Mouse (Mus musculus) ES-Bruce4 (cell line): ENCODE results near the gene Smoc1. TPM values are rescaled to one million over a fixed set of nuclear protein-coding genes. Genes with fewer than 3 reads are reported as not detected.

Source experiments
- H3K27ac ChIP-seq: 2 replicates; pipeline ENCODE4 v1.5.1; 2012; ENCODE audit warnings: low read length, inconsistent platforms; ENCODE audit not compliant: insufficient read depth
- H3K27me3 ChIP-seq: 2 replicates; pipeline ENCODE4 v1.6.1; 2012; ENCODE audit warnings: mild to moderate bottlenecking, low read length, inconsistent platforms; ENCODE audit not compliant: control insufficient read depth, poor library complexity, insufficient read depth, severe bottlenecking
- H3K36me3 ChIP-seq: 2 replicates; pipeline ENCODE4 v1.6.1; 2012; ENCODE audit warnings: inconsistent platforms, mild to moderate bottlenecking, low read length, moderate library complexity; ENCODE audit not compliant: control insufficient read depth, poor library complexity, insufficient read depth, severe bottlenecking
- H3K4me1 ChIP-seq: one replicate; pipeline ENCODE4 v1.8.1; 2011; ENCODE audit warnings: low read length; ENCODE audit not compliant: control insufficient read depth, insufficient read depth
- H3K4me3 ChIP-seq: 2 replicates; pipeline ENCODE4 v1.5.1; 2011; ENCODE audit warnings: low read depth, mild to moderate bottlenecking, low read length
- H3K9ac ChIP-seq: 2 replicates; pipeline ENCODE4 v1.6.1; 2012; ENCODE audit warnings: low read depth, mild to moderate bottlenecking, inconsistent platforms; ENCODE audit not compliant: poor library complexity, severe bottlenecking
- H3K9me3 ChIP-seq: replicated peaks from 2 replicates; pipeline ENCODE4 v1.6.1; 2012; ENCODE audit warnings: mild to moderate bottlenecking, low read length, inconsistent platforms; ENCODE audit not compliant: control insufficient read depth, poor library complexity, insufficient read depth, severe bottlenecking
- CTCF ChIP-seq: IDR thresholded peaks from one replicate; pipeline ENCODE4 v1.8.1; 2011; ENCODE audit warnings: low read depth, low read length
- EP300 ChIP-seq: IDR thresholded peaks from 2 replicates; pipeline ENCODE4 v1.6.1; 2011; ENCODE audit warnings: low read depth, low read length; ENCODE audit not compliant: insufficient read depth
- POLR2A ChIP-seq: IDR thresholded peaks from one replicate; pipeline ENCODE4 v1.8.1; 2011; ENCODE audit warnings: low read length; ENCODE audit not compliant: insufficient read depth
- polyA plus RNA-seq: library from polyadenylated mRNA; stranded (reverse); fragments of >200 nt; gene quantifications from 2 replicates; pipeline ENCODE4 v1.2.4, GENCODE M21; 2011; ENCODE audit warnings: low read depth; ENCODE audit not compliant: missing spikeins, insufficient read depth, insufficient read length

Smoc1 gene
- polyA plus RNA-seq, 1 experiment, result 6.7 TPM

DNA sequence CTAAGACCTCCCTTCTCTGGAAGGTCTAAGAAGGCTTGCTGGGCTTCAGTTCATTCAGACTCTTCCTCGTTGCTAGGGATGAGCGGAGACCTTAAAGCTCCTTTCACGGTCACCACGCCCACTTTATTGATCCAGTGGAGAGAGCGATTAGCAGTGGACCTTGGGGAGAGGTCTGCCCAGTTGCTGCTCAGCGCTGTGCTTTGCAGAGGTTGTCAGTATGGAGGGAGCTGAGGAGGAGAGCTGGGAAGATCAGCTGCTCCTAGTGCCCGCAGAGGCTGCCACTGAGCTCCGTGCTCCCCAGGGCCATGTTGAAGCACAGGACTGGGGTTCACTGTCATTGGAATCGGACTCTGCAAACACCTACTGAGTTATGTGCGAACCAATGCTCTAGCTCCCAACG, 17.0 kb downstream of the Smoc1 start:
- H3K9ac ChIP-seq, result no peak overlapping the region
- H3K27me3 ChIP-seq, result no peaks in the 10 kb centered on the region
- TF ChIP-seq POLR2A (no peak), CTCF (no peak), EP300 (no peak)
- H3K4me3 ChIP-seq, result no peak overlapping the region
- H3K4me1 ChIP-seq, result no peaks in the 10 kb centered on the region
- H3K36me3 ChIP-seq, result no peaks in the 10 kb centered on the region
- H3K9me3 ChIP-seq, result no peaks in the 10 kb centered on the region
- H3K27ac ChIP-seq, result no peak overlapping the region

DNA sequence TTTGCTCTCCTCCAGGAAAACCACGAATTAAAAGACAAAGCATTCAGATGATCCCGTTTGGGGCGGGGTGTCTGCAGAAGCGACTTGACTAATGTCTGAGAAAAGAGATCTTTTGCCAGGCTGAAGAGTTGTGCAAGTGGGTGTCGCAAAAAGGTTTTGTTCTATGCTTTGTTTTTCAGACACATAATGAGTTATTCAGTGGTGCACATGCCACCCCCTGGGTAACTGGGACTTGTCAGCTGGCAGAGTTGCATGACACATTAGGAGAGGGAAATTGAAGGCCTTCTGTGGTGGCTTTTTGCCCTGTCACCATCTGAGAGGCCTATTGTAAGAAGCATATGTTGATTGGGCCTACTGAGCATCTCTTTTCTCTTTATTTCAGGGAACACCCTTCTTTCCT, 20.3 kb downstream of the Smoc1 start:
- no peak overlapping the region for H3K9ac ChIP-seq
- TF ChIP-seq EP300, result no peak
- no peak for TF ChIP-seq POLR2A
- no peak for TF ChIP-seq CTCF
- H3K4me3 ChIP-seq, result no peak overlapping the region
- H3K9me3 ChIP-seq, result no peaks in the 10 kb centered on the region
- H3K4me1 ChIP-seq, result no peaks in the 10 kb centered on the region
- H3K27ac ChIP-seq, result no peak overlapping the region
- no peaks in the 10 kb centered on the region for H3K36me3 ChIP-seq
- no peaks in the 10 kb centered on the region for H3K27me3 ChIP-seq

DNA sequence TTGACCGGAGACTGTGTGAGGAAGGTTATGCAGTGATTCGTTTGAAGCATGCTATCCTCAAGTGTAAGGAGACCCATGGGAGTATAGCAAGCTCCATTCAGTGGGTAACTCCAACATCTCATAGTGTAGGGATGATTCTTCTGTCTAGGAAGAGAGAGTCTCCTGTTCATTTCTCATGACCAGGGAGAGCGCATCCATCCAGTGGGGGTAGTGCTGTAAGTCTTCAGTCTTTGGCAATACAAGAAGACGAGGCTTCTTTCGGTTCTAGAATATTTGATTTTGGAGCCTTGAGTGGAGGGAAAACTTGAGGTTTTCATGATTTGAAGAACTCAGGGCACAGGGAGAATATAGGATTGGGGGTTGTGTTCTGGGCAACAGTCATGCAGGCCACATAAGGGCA, 23.1 kb downstream of the Smoc1 start:
- Histone ChIP-seq H3K4me3 (no peak overlapping the region), H3K36me3 (no peaks in the 10 kb centered on the region), H3K9ac (no peak overlapping the region), H3K9me3 (no peaks in the 10 kb centered on the region), H3K27me3 (no peaks in the 10 kb centered on the region), H3K4me1 (no peaks in the 10 kb centered on the region), H3K27ac (no peak overlapping the region)
- TF ChIP-seq EP300 (no peak), CTCF (no peak), POLR2A (no peak)

DNA sequence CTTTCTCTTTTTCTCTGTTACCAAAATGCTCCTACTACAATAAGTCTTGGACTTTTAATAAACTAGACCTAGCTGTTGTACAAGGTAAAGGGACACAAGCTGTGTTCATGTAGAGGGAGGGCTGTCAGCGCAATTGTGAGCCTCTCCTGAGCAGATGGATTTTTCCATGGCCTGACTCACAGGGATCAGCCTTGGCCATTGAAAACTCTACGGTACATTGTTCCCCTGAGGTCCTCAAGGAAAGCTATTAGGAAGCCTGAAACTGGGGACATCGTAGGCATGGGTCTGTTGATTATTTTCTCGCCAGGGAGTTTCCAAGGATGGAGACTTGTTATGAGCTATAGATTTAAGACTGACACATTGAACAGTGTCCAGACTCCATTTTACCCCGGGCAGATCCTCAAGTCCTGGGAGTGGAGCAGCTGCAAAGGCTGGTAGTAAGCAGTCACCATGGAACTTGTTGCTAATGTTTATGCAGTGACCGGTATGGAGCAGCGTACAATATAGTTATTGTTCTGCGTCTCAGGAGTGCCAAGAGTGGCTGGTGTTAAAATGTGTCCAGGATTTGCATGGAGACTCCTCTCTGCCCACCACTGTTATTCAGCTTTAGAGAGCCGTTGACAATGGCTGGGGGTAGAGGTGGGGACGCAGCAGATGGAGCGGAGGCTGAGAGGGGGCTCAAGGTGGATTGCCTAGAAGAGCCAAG, 28.5 kb downstream of the Smoc1 start:
- Histone ChIP-seq H3K27ac (no peak overlapping the region), H3K4me3 (no peak overlapping the region), H3K36me3 (no peaks in the 10 kb centered on the region), H3K9me3 (no peaks in the 10 kb centered on the region), H3K9ac (no peak overlapping the region), H3K27me3 (no peaks in the 10 kb centered on the region), H3K4me1 (no peaks in the 10 kb centered on the region)
- TF ChIP-seq CTCF, result no peak
- no peak for TF ChIP-seq POLR2A
- no peak for TF ChIP-seq EP300

DNA sequence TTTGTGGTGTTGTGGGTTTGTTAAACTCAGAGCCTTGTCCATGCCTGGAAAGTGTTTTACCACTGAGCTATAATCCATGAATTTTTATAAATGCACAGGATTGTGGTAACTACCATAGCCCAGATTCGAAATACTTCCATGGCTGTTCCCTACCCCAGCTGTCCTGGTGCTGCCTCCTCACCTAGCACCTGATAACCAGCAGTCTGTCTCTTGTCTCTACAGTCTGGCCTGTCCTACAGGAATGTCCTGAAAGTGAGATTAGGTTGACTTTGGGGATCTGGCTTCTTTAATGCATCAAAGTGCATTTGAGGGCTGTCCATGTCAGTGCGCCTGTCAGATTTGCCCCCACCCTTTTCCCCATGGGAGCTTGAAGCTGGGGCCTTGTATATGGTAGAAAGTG, 29.2 kb downstream of the Smoc1 start:
- Histone ChIP-seq H3K36me3 (no peaks in the 10 kb centered on the region), H3K9me3 (no peaks in the 10 kb centered on the region), H3K4me1 (no peaks in the 10 kb centered on the region), H3K4me3 (no peak overlapping the region), H3K9ac (no peak overlapping the region), H3K27ac (no peak overlapping the region), H3K27me3 (no peaks in the 10 kb centered on the region)
- TF ChIP-seq CTCF (no peak), EP300 (no peak), POLR2A (no peak)

DNA sequence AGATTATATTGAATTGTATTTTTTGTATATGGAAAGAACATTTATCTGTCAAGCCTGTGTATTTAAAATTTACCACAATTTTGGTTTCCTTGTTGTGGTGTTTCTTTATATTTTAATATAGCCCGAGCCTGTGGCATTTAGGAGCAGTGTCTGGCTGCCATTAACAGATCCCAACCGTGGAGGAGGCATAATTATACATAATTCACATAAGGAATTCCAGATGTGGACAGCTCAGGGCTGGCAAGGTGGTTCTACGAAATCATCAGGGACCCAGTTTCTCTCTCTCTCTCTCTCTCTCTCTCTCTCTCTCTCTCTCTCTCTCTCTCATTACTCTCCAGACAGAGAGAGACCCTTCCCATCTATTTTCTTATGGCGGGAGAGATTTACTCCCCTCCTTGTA, 31.0 kb downstream of the Smoc1 start:
- Histone ChIP-seq H3K36me3 (no peaks in the 10 kb centered on the region), H3K4me1 (no peaks in the 10 kb centered on the region), H3K27me3 (no peaks in the 10 kb centered on the region), H3K9ac (no peak overlapping the region), H3K4me3 (no peak overlapping the region), H3K9me3 (no peaks in the 10 kb centered on the region), H3K27ac (no peak overlapping the region)
- TF ChIP-seq CTCF (no peak), EP300 (no peak), POLR2A (no peak)
